Comparison of ENCODE assay signal across 20 mouse cellular contexts in the genomic region with DNA sequence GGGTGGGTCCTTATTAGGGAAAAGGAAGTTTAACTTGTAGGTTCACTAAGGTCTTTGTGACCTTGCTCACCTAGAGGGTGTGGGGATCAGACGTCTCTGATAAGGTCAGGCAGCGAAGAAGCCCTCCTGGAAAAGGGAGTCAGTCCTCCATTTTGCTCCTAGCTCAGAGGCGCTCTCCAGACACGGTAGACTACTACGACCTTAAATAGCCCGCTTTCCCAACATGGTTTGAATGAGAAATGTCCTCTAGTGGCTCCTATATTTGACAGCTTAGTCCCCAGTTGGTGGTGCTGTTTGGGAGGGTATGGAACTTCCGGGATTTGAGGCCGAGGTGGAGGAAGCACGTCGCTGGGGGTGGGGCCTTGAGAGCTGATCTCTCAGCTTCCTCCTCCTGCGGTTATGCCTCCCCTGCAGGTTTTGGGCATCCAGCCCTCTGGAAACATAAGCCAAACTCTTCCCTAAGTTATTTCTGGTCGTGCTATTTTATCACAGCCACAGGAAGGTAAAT. TPM values are rescaled to one million over a fixed set of nuclear protein-coding genes. Genes with fewer than 3 reads are reported as not detected.
DNase-seq lines count a peak whose midpoint lies in the region; TF ChIP-seq lines count a peak whose summit lies in the region.
"Had no signal": no experiment of that assay in that cellular context is flagged by ENCODE, and none has a peak within 500 bp of the region (broad histone marks: within the 10 kb centered on the region; RNA-seq: fewer than 3 reads in every experiment).

No protein-coding gene starts in this region.

- 75% methylated on average over 12 of the region's 12 CpGs for WGBS in embryonic facial prominence, embryonic 10.5 days

- in situ Hi-C loops in ES-E14 (cut with MboI; ENCODE audit: low sequenced_read_pairs in 2 of 2, unreplicated experiment in 2 of 2) = no loop called here

- peak overlapping the region; percentile 35 to 58 for H3K4me3 ChIP-seq in ES-E14 (ENCODE audit: insufficient read depth in 1 of 2, low read depth in 1 of 2, low read length in 2 of 2, poor library complexity in 1 of 2, severe bottlenecking in 1 of 2)
- H3K4me3 ChIP-seq in embryonic facial prominence, embryonic 10.5 days = no peak overlapping the region
- H3K4me3 ChIP-seq: embryonic facial prominence, embryonic 15.5 days; forebrain, embryonic 13.5 days; left cerebral cortex, adult 2 months; limb, embryonic 13.5 days; lung, embryonic 15.5 days; neural tube, embryonic 12.5 days had no signal

- intact Hi-C loops in heart, postnatal 10 days (cut with DNase I) = no loop called here

- peaks cover 12 to 14% of the 10 kb centered on the region in 2 experiments for H3K4me1 ChIP-seq in ES-E14 (ENCODE audit: control insufficient read depth in 2 of 2, insufficient read depth in 2 of 2, low read length in 2 of 2, poor library complexity in 1 of 2)
- no peaks in the 10 kb centered on the region for H3K4me1 ChIP-seq in embryonic facial prominence, embryonic 10.5 days
- H3K4me1 ChIP-seq: embryonic facial prominence, embryonic 15.5 days; limb, embryonic 13.5 days; lung, embryonic 15.5 days had no signal

- H3K9me3 ChIP-seq in ES-E14 (ENCODE audit: control insufficient read depth, insufficient read depth, low read depth, low read length) = no peaks in the 10 kb centered on the region
- H3K9me3 ChIP-seq in embryonic facial prominence, embryonic 10.5 days = no peaks in the 10 kb centered on the region
- H3K9me3 ChIP-seq: embryonic facial prominence, embryonic 15.5 days; forebrain, embryonic 13.5 days; limb, embryonic 13.5 days; lung, embryonic 15.5 days; neural tube, embryonic 12.5 days had no signal

- H3K36me3 ChIP-seq in ES-E14 (ENCODE audit: control insufficient read depth, insufficient read depth, low read length, poor library complexity, severe bottlenecking) = no peaks in the 10 kb centered on the region
- H3K36me3 ChIP-seq in embryonic facial prominence, embryonic 10.5 days (replicated peaks) = no peaks in the 10 kb centered on the region
- H3K36me3 ChIP-seq: embryonic facial prominence, embryonic 15.5 days; limb, embryonic 13.5 days; lung, embryonic 15.5 days; neural tube, embryonic 12.5 days had no signal

- no peaks in the 10 kb centered on the region for H3K27me3 ChIP-seq in embryonic facial prominence, embryonic 10.5 days (replicated peaks; ENCODE audit: low read depth, poor library complexity, severe bottlenecking)
- H3K27me3 ChIP-seq: embryonic facial prominence, embryonic 15.5 days; forebrain, embryonic 13.5 days; limb, embryonic 13.5 days; lung, embryonic 15.5 days; neural tube, embryonic 12.5 days had no signal

- peak overlapping the region; percentile 89 for H3K27ac ChIP-seq in ES-E14 (ENCODE audit: insufficient read depth, low read depth, low read length, poor library complexity, severe bottlenecking)
- no peak overlapping the region for H3K27ac ChIP-seq in embryonic facial prominence, embryonic 10.5 days (replicated peaks)
- H3K27ac ChIP-seq: embryonic facial prominence, embryonic 15.5 days; forebrain, embryonic 13.5 days; hindbrain, embryonic 14.5 days; left cerebral cortex, adult 2 months; limb, embryonic 13.5 days; lung, embryonic 15.5 days; neural tube, embryonic 12.5 days had no signal

- H3K9ac ChIP-seq in ES-E14 (ENCODE audit: insufficient read depth, low read depth, low read length, poor library complexity, severe bottlenecking) = peak overlapping the region; percentile 19
- H3K9ac ChIP-seq: embryonic facial prominence, embryonic 15.5 days; forebrain, embryonic 13.5 days; hindbrain, embryonic 14.5 days; limb, embryonic 13.5 days; lung, embryonic 15.5 days; neural tube, embryonic 12.5 days had no signal

- peak; percentile 26 to 28 for DNase-seq in cerebellum, postnatal 14 days
- DNase-seq in cerebellum, adult 8-10 months = no peak
- DNase-seq in heart, postnatal 10 days = peak; percentile 20 to 23
- DNase-seq in heart, postnatal 4 days = no peak
- peak; percentile 63 for DNase-seq in ES-E14 (ENCODE audit: low read depth, low spot score)
- peak; percentile 11 for DNase-seq in skeletal muscle tissue, adult 2 months (ENCODE audit: low read depth, low spot score)
- DNase-seq in embryonic facial prominence, embryonic 10.5 days (ENCODE audit: low spot score) = no peak
- DNase-seq in right cerebral cortex, postnatal 14 days = no peak
- DNase-seq: adrenal gland, postnatal 25 days; kidney, adult 9 months; kidney, postnatal 14 days; thymus, postnatal 14 days had no signal

TF ChIP-seq in ES-E14, 5 proteins besides CTCF, POLR2A, EP300 and RAD21:
- TF ChIP-seq HCFC1 (IDR thresholded peaks at IDR 0.05; ENCODE audit: borderline replicate concordance, insufficient read depth, low read length) = no peak
- no peak for TF ChIP-seq CHD2 (IDR thresholded peaks at IDR 0.05; ENCODE audit: low read depth, low read length)
- no peak for TF ChIP-seq ZNF384 (IDR thresholded peaks at IDR 0.05; ENCODE audit: low read depth, low read length)
- TF ChIP-seq ZC3H11A (IDR thresholded peaks at IDR 0.05; ENCODE audit: borderline replicate concordance, low read depth, low read length) = no peak
- TF ChIP-seq MAFK (IDR thresholded peaks at IDR 0.05; ENCODE audit: insufficient read depth, low read depth, low read length) = no peak

RNA-seq across cellular contexts. Expression of a gene that starts 29.2 kb away (rescaled TPM):
- total RNA-seq in heart, postnatal 10 days (2021) = 10 to 100 TPM in 1 of 2 experiments, 1 to 10 TPM in 1; 8.8 to 10.8 TPM
- total RNA-seq in heart, postnatal 4 days (2021) = 10 to 100 TPM; 12.6 to 13.5 TPM
- total RNA-seq in ES-E14 (2012; rRNA removed) = 31.0 and 34.0 TPM in 2 replicates
- 42.3 and 43.1 TPM in 2 replicates for polyA plus RNA-seq in embryonic facial prominence, embryonic 10.5 days (2016; fragmentation: Nextera tagmentation; extraction: Ambion mirVana)
- total RNA-seq: MEL had no signal

Comparison
In these comparisons a context has a peak if more than half of its experiments do, and no peak if none do; other contexts are left out.
1. DNase-seq: peak in cerebellum, postnatal 14 days (2 of 2), heart, postnatal 10 days (2 of 2), ES-E14 (single experiment) and skeletal muscle tissue, adult 2 months (single experiment); none in cerebellum, adult 8-10 months (single experiment), heart, postnatal 4 days (single experiment), embryonic facial prominence, embryonic 10.5 days (single experiment) and right cerebral cortex, postnatal 14 days (single experiment).